Mouse (Mus musculus) liver, embryonic 14.5 days (tissue): Measurements from ENCODE around the gene Alyref2.

Experiments
- CTCF ChIP-seq: IDR thresholded peaks from 2 replicates; pipeline ENCODE4 v1.5.1; 2016; ENCODE audit warnings: antibody characterized with exemption, low read depth, control low read depth
- EP300 ChIP-seq: IDR thresholded peaks from 2 replicates; pipeline ENCODE4 v1.6.1; 2016; ENCODE audit warnings: antibody characterized with exemption, low read depth

- TF ChIP-seq CTCF (no peak), EP300 (no peak)
Observed at GRCm38 (mm10) chr1:171457568-171457967, 45.7 kb upstream of the Alyref2 start.
